Mouse (Mus musculus): Measurements from ENCODE around the gene Clstn2. TPM values are rescaled to one million over a fixed set of nuclear protein-coding genes. Genes with fewer than 3 reads are reported as not detected.

Gene Clstn2
- polyA plus RNA-seq, 1 experiment from 2014 or later, result 1.3 TPM

GRCm38 (mm10) chr9:97974801-97975347, 58.1 kb downstream of the Clstn2 start:
- Histone ChIP-seq H3K9me3 (ENCODE audit: control insufficient read depth, low read length) (no peaks in the 10 kb centered on the region), H3K4me2 (ENCODE audit: low read depth, severe bottlenecking) (no peak overlapping the region), H3K36me3 (ENCODE audit: control insufficient read depth, insufficient read depth, low read length) (no peaks in the 10 kb centered on the region), H3K4me3 (ENCODE audit: low read depth, low read length) (no peak overlapping the region), H3K27ac (replicated peaks; ENCODE audit: low read depth, low read length) (no peak overlapping the region), H3K9ac (ENCODE audit: low read length) (no peak overlapping the region), H3K4me1 (ENCODE audit: control insufficient read depth, insufficient read depth, low read length) (no peaks in the 10 kb centered on the region), H3K27me3 (ENCODE audit: control insufficient read depth, insufficient read depth, low read length) (no peaks in the 10 kb centered on the region)
- no peak for ATAC-seq (ENCODE audit: insufficient number of reproducible peaks, low FRiP score, low TSS enrichment, low read depth)
- WGBS, result 74% methylated on average over 13 of the region's 13 CpGs
- no peak for DNase-seq (ENCODE audit: low spot score)

DNA sequence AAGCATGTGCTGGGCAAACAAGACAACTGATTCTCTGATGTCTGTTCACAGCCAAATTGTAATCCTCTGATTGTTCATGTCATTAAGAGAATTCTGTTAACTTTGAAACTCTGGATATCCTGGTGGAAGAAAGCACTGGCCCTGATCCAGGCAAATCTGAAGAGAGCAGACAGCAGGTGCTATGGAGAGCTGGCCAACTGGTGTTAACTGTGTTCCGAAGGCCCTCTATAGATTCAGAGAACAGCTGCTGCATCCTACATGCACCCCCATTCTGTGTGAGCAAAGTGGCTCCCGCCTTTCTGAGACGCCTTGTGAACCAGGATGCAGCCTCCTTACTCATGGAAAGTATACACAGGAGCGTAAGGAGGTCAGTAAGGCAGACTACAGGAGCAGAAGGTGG, 66.3 kb downstream of the Clstn2 start:
- DNase-seq (ENCODE audit: low spot score) (no peak), ATAC-seq (ENCODE audit: insufficient number of reproducible peaks, low FRiP score, low TSS enrichment, low read depth) (no peak)

DNA sequence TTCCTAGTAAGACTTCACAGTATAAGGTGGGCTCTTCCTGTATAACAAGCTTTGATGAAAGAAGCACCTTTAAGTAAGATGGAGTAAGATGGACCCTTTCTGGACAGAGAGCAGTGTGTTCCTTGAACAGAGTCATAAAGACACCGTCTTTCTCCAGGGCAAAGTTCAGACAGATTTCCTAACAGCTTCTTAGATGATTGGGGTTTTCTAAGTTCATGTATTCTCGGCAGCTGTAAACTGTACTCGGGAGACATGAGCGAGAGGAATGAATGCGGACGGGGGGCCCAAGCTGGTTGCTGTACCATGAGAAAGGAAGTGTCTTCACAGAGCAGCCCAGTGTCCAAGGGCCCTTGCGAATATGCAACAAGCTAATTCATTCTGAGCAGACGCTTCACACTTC, 75.5 kb downstream of the Clstn2 start:
- Histone ChIP-seq H3K9me3 (ENCODE audit: control insufficient read depth, low read length) (no peaks in the 10 kb centered on the region), H3K4me1 (ENCODE audit: control insufficient read depth, insufficient read depth, low read length) (no peaks in the 10 kb centered on the region), H3K4me2 (ENCODE audit: low read depth, severe bottlenecking) (no peak overlapping the region), H3K36me3 (ENCODE audit: control insufficient read depth, insufficient read depth, low read length) (no peaks in the 10 kb centered on the region), H3K9ac (ENCODE audit: low read length) (no peak overlapping the region), H3K4me3 (ENCODE audit: low read depth, low read length) (no peak overlapping the region), H3K27me3 (ENCODE audit: control insufficient read depth, insufficient read depth, low read length) (no peaks in the 10 kb centered on the region), H3K27ac (replicated peaks; ENCODE audit: low read depth, low read length) (no peak overlapping the region)
- 88% methylated on average over 8 of the region's 8 CpGs for WGBS
- ATAC-seq (ENCODE audit: insufficient number of reproducible peaks, low FRiP score, low TSS enrichment, low read depth), result no peak
- no peak for DNase-seq (ENCODE audit: low spot score)

More for the DNA sequence above, 66.3 kb downstream of the Clstn2 start:
- Histone ChIP-seq H3K4me1 (ENCODE audit: control insufficient read depth, insufficient read depth, low read length) (no peaks in the 10 kb centered on the region), H3K9me3 (ENCODE audit: control insufficient read depth, low read length) (no peaks in the 10 kb centered on the region), H3K4me2 (ENCODE audit: low read depth, severe bottlenecking) (no peak overlapping the region), H3K36me3 (ENCODE audit: control insufficient read depth, insufficient read depth, low read length) (no peaks in the 10 kb centered on the region), H3K27me3 (ENCODE audit: control insufficient read depth, insufficient read depth, low read length) (no peaks in the 10 kb centered on the region), H3K4me3 (ENCODE audit: low read depth, low read length) (no peak overlapping the region), H3K27ac (replicated peaks; ENCODE audit: low read depth, low read length) (no peak overlapping the region), H3K9ac (ENCODE audit: low read length) (no peak overlapping the region)
- 85% methylated on average over 4 of the region's 4 CpGs for WGBS

GRCm38 (mm10) chr9:97956407-97957106, 76.4 kb downstream of the Clstn2 start:
- no peaks in the 10 kb centered on the region for H3K27me3 ChIP-seq (ENCODE audit: control insufficient read depth, insufficient read depth, low read length)
- H3K4me1 ChIP-seq (ENCODE audit: control insufficient read depth, insufficient read depth, low read length), result no peaks in the 10 kb centered on the region
- ATAC-seq (ENCODE audit: insufficient number of reproducible peaks, low FRiP score, low TSS enrichment, low read depth) (no peak), DNase-seq (ENCODE audit: low spot score) (no peak)
- H3K36me3 ChIP-seq (ENCODE audit: control insufficient read depth, insufficient read depth, low read length), result no peaks in the 10 kb centered on the region
- no peak overlapping the region for H3K9ac ChIP-seq (ENCODE audit: low read length)
- H3K9me3 ChIP-seq (ENCODE audit: control insufficient read depth, low read length), result no peaks in the 10 kb centered on the region
- no peak overlapping the region for H3K27ac ChIP-seq (replicated peaks; ENCODE audit: low read depth, low read length)
- H3K4me3 ChIP-seq (ENCODE audit: low read depth, low read length), result no peak overlapping the region
- H3K4me2 ChIP-seq (ENCODE audit: low read depth, severe bottlenecking), result no peak overlapping the region
- WGBS, result 90% methylated on average over 4 of the region's 4 CpGs

- Histone ChIP-seq H3K27me3 (ENCODE audit: control insufficient read depth, insufficient read depth, low read length) (no peaks in the 10 kb centered on the region), H3K4me3 (ENCODE audit: low read depth, low read length) (no peak overlapping the region), H3K36me3 (ENCODE audit: control insufficient read depth, insufficient read depth, low read length) (no peaks in the 10 kb centered on the region), H3K4me2 (ENCODE audit: low read depth, severe bottlenecking) (no peak overlapping the region), H3K9me3 (ENCODE audit: control insufficient read depth, low read length) (no peaks in the 10 kb centered on the region), H3K4me1 (ENCODE audit: control insufficient read depth, insufficient read depth, low read length) (no peaks in the 10 kb centered on the region), H3K27ac (replicated peaks; ENCODE audit: low read depth, low read length) (no peak overlapping the region), H3K9ac (ENCODE audit: low read length) (no peak overlapping the region)
- DNase-seq (ENCODE audit: low spot score) (no peak), ATAC-seq (ENCODE audit: insufficient number of reproducible peaks, low FRiP score, low TSS enrichment, low read depth) (no peak)
- 87% methylated on average over 8 of the region's 8 CpGs for WGBS
These were observed 79.1 kb downstream of the Clstn2 start for GRCm38 (mm10) chr9:97953746-97954359.

DNA sequence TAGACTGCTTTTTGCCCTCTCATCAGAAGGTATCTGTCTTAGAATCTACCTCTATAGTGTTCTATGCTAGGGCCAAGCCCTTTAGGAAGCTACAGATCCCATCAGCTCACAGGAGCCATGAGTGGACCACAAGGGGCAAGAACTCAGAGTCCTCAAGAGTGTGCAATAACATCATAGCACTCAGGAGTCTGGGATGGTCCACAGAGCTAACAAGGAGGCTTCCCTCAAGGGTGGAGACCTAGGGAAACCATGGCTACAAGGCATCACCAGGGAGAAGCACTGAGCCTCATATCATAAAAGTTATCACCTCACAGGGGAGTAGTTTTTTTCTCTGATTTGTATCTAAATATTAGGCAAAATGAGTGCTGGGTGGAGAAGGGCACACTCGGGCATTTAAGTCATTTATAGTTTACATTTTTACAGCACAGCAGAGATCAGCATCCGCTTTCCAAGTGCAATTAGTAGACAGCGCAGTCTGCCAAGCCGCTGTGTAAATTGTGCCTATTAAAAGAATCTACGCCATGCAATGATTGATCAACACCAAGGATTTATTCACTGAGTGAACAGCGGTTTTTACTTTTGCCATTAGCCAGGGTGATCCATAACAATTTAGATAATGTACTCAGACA, 82.5 kb downstream of the Clstn2 start:
- ATAC-seq (ENCODE audit: insufficient number of reproducible peaks, low FRiP score, low TSS enrichment, low read depth) (no peak), DNase-seq (ENCODE audit: low spot score) (no peak)
- Histone ChIP-seq H3K36me3 (ENCODE audit: control insufficient read depth, insufficient read depth, low read length) (no peaks in the 10 kb centered on the region), H3K9ac (ENCODE audit: low read length) (no peak overlapping the region), H3K4me1 (ENCODE audit: control insufficient read depth, insufficient read depth, low read length) (no peaks in the 10 kb centered on the region), H3K27me3 (ENCODE audit: control insufficient read depth, insufficient read depth, low read length) (no peaks in the 10 kb centered on the region), H3K27ac (replicated peaks; ENCODE audit: low read depth, low read length) (no peak overlapping the region), H3K4me3 (ENCODE audit: low read depth, low read length) (no peak overlapping the region), H3K9me3 (ENCODE audit: control insufficient read depth, low read length) (no peaks in the 10 kb centered on the region), H3K4me2 (ENCODE audit: low read depth, severe bottlenecking) (no peak overlapping the region)
- WGBS, result 84% methylated on average over 6 of the region's 6 CpGs

DNA sequence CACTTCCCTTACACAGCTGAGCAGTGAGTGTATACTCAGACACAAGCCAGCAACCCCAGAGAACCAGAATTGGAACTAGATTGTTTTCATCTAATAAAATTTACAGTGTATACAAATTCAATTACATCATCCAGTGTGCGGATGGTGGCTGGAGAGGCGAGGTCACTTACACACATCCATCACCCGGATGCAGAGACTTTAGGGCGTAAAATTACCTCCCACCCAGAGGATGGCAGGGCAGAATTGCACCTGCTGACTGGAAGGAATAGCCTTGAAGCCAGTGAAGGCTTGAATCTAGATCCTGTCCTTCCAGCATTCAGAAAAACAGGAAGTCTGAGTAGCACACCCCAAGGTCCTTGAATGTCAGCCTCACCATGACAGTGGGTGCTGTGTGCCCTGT, 113.7 kb downstream of the Clstn2 start:
- H3K36me3 ChIP-seq (ENCODE audit: control insufficient read depth, insufficient read depth, low read length), result no peaks in the 10 kb centered on the region
- H3K9me3 ChIP-seq (ENCODE audit: control insufficient read depth, low read length), result no peaks in the 10 kb centered on the region
- no peaks in the 10 kb centered on the region for H3K4me1 ChIP-seq (ENCODE audit: control insufficient read depth, insufficient read depth, low read length)
- H3K4me2 ChIP-seq (ENCODE audit: low read depth, severe bottlenecking), result no peak overlapping the region
- H3K27ac ChIP-seq (replicated peaks; ENCODE audit: low read depth, low read length), result no peak overlapping the region
- H3K9ac ChIP-seq (ENCODE audit: low read length), result no peak overlapping the region
- no peak for DNase-seq (ENCODE audit: low spot score)
- no peak for ATAC-seq (ENCODE audit: insufficient number of reproducible peaks, low FRiP score, low TSS enrichment, low read depth)
- no peak overlapping the region for H3K4me3 ChIP-seq (ENCODE audit: low read depth, low read length)
- WGBS, result 73% methylated on average over 4 of the region's 4 CpGs
- H3K27me3 ChIP-seq (ENCODE audit: control insufficient read depth, insufficient read depth, low read length), result no peaks in the 10 kb centered on the region

DNA sequence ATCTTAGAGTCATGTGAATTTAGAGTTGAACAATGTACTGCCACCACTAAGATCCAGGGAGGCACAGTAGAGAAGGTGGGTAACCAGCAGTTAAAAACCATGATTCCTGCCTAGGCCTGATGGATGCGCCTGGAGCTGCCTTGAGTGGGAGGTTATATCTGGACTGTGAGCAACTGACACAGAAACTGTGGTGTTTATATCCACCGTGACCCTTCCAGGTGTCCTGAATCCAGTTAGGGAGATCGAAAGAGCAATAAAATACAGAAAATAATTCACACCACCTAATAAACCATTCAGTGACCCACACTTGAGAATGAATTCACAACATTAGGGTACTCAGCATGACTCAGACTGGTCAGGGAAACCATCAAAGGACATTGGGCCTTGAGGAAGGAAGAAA, 141.6 kb downstream of the Clstn2 start:
- Histone ChIP-seq H3K27ac (replicated peaks; ENCODE audit: low read depth, low read length) (no peak overlapping the region), H3K9ac (ENCODE audit: low read length) (no peak overlapping the region), H3K36me3 (ENCODE audit: control insufficient read depth, insufficient read depth, low read length) (no peaks in the 10 kb centered on the region), H3K4me2 (ENCODE audit: low read depth, severe bottlenecking) (no peak overlapping the region), H3K9me3 (ENCODE audit: control insufficient read depth, low read length) (no peaks in the 10 kb centered on the region), H3K27me3 (ENCODE audit: control insufficient read depth, insufficient read depth, low read length) (no peaks in the 10 kb centered on the region), H3K4me3 (ENCODE audit: low read depth, low read length) (no peak overlapping the region), H3K4me1 (ENCODE audit: control insufficient read depth, insufficient read depth, low read length) (no peaks in the 10 kb centered on the region)
- no peak for ATAC-seq (ENCODE audit: insufficient number of reproducible peaks, low FRiP score, low TSS enrichment, low read depth)
- WGBS, result 69% methylated on average over 3 of the region's 3 CpGs
- DNase-seq (ENCODE audit: low spot score), result no peak

Measured in limb, embryonic 11.5 days (tissue).